Mouse (Mus musculus) lung, postnatal 10 days (tissue): ENCODE data around the gene Pxk.

Source experiments
- DNase-seq: peaks from one replicate; pipeline ENCODE4 v3.0.0; 2021

The Pxk gene

DNA sequence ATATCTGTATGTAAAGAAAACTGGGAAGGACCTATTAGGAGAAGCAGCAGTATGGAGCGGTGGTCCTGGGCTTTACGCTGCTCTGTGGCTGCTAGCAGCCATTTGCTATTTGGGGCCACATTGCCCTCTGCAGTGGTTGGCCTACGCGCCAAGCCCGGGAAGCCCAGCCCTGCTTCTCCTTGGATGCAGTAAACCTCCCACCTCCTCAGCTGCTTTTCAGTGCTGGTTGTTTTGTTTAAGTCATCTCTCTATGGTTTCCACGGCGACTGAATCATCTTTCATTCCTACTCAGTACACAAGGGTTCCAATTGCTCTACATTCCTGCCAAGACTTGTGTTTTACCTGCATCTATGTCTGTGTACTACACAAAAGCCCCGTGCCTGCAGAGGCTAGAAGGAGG lies 50.8 kb downstream of the Pxk start:
- no peak for DNase-seq

DNA sequence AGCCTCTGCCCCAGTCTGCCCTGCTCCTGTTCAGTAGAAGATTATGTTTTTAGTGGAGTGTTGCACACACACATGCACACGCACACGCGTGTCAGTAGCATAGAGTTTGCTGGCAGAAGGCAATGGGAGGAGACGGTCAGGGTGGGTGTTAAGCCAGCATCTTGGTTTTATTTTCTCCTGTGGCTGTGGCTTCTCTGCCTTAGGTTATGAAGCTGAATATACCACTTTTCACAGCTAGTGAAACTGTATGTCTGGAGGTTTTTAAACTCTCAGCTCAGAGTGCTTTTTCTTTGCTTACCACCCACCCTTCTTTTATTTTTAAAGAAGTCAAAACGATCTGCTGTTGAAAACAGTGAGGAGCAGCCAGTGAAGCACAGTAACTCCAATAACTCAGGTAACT lies 53.7 kb downstream of the Pxk start:
- no peak for DNase-seq

DNA sequence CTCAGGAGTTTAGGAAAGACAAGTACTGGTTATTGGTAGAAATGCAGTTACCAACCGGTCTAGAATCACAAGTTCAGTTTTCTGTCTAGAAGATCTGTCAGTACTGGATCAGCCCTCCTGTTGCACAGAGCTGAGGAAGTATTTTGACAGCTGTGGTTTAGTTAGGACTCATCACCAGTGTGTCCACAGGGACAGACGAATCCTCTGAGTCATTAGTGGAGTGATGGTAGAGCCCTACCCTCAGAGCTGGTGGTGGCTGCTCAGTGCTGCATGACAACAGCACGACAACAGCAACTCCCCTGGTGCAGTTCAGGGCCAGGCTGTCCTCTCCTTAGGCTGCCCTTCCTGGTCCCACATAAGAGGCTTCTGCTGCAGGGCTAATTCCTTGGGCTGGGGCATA lies 56.1 kb downstream of the Pxk start:
- no peak for DNase-seq

DNA sequence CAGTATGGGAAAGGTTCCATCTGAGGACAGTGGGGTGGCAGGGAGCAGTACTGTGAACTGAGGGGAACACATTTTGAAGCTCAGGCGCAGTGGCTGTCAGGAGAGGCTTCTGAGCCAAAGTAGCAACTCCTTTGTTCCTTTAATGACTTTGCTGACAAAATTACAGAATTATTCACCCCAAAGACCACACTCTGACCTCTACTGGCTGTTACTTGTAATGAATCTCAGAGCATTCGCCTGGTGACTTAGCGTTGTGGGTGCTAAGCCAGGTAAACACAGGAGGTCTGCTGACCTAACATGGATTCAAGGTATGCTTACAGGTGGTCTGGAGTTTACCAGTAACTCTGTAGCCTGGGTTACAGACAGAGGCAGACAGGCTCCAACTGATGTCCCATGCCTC lies 58.9 kb downstream of the Pxk start:
- peak; percentile 26 for DNase-seq

DNA sequence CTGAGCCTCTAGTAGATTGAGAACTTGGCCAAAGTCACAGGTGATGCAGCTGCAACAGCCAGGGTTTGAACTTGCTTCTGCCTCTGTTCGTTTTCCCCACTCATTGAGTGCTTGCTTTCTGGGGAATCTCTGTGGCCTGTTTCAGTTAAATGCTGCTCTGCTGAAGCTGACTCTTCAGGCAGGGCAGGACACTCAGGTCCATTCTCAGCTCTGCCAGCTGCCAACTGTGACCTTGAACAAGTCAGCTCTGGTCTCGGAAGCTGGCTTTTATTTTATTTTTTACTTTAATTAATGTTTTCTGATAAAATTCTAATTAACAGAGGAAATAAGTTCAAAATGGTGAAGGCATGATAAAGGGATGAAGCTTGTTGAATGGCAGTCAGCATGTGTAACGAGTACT lies 60.7 kb downstream of the Pxk start:
- no peak for DNase-seq

DNA sequence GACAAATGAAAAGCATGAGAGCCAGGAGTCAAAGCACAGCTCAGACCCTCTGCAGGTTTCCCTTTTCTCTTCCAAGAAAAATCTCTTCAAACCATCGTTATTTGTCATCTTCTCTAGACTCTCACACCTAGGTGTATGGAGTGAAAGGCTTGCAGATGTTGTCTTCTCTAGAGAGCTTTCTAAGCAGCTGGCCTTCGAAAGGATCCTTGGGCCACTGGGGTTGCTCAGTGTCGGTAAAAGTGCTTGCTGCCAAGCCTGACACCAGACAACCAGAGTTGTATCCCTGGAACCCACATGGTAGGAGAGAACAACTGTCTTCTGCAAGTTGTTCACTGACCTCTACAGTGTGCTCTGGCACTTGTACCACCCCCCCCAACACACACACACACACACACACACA lies 61.1 kb downstream of the Pxk start:
- DNase-seq = no peak

DNA sequence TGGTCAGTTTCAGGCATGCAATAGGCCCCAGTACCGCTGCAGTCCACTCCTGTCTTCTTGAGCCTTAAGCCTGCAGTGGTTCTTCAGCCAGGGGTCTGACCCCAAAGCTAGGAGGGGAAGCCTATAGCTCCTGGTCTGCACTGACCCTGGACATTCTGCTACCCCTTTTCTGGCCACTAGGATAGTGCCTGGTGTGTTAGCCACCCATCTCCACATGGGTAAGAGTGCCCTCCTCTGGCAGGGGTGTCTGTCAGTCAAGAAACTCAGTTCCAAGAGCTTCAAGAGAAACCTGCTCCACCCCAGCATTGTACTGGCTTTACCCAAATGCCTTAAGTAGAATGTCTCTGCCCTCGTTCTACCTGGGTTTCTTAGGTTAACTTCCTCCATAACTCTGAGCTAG lies 63.8 kb downstream of the Pxk start:
- peak; percentile 57 for DNase-seq

DNA sequence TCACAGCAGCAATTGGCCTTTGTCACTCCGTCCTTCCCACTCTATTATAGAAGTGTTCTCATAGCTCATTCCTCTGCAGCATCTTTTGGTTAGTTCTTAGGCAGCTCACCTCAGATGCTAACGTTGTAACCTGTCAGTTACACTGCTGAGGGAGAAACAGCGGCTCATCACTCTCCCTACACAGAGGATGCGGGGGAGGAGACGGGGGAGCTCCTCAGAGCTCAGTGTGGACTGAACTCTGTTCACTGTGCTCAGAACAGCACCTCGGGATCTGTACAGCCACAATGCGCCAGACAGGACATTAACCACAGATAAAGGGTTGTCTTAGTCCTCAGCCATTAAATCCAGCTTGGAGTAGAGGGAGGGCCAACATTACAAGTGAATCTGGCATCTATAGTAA lies 66.5 kb downstream of the Pxk start:
- no peak for DNase-seq

DNA sequence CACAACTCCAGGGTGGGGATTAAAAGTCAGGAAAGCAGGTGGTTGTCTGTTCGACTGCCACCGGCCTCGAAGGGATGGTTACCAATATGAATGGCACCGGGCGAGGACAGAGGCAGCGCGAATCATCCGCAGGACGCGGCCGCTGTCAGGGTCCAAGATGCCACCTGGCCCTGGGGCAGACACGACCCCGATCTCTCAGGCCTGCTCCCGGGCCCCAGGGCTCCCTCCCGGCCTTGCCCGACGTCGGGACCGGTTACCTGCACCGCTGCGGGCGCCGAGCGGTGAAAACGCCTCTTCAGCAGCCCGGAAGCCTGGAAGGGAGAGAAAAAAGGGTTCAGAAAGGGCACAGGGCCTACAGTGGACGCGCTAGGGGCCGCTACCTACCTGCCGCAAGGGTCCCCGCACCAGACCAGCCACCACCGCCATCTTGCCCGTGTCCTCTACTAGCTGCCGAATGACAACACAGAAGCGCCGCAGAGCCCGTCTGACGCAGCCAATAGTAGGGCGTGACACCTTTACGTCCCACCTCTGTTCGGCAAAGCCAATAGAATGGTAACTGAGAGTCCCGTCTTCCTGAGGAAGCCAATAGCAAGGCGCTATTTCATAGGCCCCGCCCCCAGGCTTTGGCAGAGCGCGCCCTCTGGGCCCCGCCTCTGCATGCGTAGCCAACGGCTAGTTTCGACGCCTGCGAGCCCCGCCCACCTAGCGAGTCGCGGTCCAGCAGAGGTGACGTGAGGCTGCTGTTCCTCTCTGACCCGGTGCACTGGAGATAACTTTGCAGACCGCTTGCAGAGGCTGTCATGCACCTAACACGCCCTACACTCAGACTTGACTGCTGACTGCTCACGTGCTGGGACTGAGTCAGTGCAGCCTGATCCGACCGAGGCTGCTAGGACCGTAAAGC lies 74.7 kb downstream of the Pxk start, which contains the start of gene Pdhb:
TSS of gene Pdhb (minus strand) at position 519 of the 904 bp plus-strand sequence.
- DNase-seq = peak; percentile 100

DNA sequence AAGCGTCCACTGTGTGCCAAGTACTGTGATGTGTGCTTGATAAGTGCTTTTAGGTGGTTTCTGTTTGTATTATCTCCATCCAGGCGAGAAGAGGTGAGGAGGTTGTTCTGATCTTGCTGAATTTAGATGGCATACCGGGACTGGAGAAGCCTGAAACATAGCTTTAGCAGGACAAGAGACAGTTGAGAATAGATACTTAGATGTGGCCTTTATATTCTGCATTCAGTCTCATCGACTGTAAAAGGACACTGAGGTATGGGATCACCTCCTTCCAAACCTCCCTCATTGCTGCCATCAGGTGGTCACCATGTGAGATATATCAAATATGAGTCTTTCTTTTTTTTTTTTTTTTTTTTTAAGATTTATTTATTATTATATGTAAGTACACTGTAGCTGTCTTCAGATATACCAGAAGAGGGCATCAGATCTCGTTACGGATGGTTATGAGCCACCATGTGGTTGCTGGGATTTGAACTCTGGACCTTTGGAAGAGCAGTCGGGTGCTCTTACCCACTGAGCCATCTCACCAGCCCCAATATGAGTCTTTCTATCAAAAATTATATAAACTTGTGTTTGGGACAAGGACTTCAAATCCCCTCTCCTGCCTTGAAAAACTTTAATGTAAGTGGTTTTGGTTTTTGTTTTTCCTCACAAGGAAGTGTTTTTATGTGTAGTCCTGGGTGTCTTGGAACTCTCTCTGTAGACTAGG lies 75.7 kb downstream of the Pxk start:
- DNase-seq = peak; percentile 37

DNA sequence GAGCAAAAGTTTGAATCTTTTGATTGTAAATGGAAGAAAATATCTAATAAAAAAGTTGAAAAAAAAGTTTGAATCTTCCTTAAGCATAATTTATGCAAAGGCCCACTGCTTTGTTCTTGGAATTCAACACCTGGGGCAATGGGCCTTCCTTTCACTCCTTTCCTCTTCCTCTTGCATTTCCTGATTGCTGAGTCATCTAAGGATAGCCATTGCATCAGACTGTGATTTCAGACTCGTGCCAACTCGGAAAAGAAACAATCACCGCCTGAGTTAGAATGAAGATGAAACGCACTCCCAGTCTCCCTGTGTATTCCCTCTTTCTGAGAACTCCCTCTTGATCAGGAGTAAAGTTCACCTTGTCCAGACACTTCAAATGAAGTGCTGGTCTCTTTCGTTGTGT lies 76.6 kb downstream of the Pxk start:
- DNase-seq = no peak

DNA sequence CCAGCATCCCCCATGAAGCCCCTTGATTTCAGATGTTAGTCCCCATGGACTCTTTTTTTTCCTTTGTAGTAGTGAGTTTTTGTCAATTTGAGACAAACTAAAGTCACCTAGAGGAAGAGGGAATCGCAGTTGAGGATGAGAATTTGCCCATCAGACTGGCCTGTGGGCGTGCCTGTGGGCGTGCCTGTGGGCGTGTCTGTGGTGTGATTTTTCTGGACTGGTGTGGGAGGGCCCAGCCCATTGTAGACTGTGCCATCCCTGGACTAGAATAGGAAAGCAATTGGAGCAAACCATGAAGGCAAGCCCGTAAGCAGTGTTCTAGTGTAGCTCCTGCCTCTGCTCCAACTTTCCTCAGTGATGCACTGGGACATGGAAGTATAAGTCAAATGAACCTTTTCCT lies 78.2 kb downstream of the Pxk start:
- DNase-seq = peak; percentile 18

DNA sequence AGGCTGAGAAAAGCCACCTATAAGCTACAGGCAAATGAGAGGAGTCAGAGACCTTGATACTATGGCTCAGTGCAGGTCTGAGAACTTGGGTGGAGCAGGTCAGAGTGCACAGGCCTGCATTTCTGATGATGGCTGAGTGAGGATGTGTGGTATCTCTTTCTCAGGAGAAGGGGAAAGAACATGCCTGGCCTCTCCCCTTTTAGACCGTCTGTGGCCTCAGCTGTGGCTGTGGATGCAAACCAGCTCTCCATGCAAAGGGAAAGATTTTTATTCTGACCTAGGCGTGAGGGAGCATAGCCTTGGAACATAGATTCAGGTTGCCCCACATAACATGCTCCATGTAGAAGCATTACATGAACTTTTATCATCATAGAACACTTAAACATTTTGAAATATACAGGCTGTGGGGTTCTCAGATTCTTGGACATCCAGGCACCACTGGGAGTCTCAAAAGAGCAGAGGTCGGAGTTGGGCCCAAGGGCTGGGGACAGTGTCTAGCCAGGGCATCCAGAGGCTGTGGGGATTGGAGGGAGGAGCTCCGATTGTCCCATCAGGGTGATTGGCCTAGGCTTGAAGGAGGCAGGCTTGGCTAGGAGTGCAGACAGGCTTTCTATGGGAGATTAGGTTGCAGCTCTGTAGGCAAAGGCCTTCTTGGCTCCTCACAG lies 82.5 kb downstream of the Pxk start:
- DNase-seq = no peak

DNA sequence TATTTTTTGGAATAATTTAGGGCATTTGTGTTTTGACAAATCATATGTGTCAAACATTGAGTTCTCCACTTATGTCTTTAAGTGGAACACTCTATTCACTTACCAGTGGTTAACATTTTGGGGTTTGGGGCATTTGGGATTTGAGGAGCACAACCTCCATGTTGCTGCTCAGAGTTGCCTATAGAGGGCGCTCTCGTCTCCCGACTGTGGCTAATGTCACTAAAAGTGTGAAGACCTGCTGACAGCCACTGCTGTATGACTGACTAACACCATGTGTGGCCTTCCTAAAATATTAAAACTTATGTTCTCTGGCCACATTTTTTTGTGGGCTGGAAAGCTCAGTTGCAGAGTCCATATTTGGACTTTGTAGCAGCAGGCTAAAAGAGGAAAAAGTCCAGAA lies 85.3 kb downstream of the Pxk start:
- no peak for DNase-seq

DNA sequence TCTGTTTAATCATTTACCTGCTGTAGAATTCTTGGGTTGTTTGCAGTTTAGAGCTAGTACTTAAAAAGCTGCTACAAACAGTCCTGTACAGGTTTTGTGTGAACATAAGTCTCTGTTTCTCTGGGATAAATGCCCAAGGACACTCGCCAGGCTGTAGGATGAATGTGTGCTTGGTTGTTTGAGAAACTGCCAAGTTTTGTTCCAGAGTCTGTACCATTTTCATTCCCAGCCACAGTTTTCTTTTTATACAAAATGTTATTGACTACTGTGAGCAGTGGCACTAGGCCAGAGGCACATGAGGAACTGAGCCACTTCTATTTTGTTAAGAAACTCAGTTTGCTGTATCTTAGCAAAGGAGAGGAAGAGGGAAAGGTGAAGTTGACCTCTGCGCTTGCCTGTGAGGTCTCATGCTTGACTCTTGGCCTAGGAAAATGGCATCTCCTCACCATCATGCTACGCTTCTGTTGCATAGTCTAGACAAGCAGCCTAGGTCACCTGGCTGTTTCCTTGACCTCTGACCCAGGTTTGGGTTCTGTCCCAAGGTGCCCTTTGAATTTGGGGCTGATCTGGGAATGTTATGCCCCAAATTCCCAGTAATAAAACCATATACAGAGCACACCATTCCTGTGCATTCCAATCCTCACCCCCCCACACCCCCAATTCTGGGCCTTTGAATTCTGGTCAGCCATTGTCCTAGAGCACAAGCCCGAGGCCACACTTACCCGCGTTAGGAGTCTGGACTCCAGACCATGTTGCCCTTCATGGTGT lies 88.5 kb downstream of the Pxk start:
- no peak for DNase-seq

DNA sequence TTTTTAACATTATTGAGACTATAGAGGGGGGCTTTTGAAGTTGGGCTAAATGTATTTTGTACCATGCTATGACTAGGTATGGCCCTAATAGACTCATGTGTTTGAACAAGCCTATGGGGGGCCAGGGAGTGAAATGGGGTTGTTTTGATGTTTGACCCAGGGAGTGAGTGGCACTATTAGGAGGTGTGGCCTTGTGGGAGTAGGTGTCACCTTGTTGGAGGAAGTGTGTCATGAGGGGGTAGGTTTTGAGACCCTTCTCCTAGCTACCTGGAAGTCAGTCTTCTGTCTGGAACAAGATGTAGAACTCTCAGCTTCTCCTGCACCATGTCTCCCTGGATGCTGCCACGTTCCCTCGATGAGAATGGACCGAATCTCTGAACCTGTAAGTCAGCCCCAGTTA lies 92.5 kb downstream of the Pxk start:
- DNase-seq = no peak

DNA sequence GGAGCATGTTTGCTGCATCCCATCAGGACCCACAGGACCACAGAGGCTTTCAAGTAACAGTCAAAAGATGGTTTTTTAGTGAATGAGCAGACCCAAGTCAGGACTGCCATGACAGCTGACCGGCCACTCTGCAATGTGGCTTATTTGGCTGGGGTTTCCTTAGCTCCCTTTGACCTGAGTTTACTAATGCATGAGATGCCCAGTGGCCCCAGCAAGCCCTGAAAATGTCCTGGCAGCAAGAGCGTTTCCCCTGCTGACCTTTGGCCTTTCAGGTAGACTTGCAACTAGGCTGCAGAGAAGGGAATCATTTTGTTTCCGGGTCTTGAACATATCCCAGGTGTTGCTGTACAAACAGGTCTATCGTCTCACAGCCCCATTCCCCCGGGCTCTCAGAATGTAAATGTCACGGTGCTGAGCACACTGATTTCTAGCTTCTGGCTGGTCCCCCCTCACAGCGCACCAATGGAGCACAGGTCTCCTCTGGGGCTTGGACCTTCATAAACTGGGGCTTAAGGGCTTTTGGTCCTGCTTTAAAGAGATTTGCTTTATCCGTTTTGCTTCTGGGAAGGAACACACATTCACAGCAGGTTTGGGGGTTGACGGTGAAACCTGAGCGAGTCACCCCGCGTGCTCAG lies 93.4 kb downstream of the Pxk start:
- no peak for DNase-seq

DNA sequence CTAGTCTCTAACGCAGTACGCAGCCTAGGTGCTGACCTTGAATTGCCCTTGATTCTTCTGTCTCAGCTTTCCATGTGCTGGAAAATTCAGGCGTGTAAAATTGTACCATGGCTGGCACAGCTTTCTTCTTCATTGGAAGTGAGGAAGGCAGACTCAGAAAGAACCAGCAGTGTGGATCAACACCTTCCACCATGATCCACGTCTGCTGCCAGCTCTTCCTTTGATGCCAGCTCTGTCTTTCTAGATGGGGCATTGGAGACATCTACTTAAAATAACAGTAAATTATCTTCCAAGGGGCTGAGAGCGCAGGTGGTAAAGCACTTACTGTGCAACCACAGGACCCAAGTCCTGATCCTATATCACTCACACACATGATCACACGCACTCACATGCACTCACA lies 94.7 kb downstream of the Pxk start:
- DNase-seq = no peak

DNA sequence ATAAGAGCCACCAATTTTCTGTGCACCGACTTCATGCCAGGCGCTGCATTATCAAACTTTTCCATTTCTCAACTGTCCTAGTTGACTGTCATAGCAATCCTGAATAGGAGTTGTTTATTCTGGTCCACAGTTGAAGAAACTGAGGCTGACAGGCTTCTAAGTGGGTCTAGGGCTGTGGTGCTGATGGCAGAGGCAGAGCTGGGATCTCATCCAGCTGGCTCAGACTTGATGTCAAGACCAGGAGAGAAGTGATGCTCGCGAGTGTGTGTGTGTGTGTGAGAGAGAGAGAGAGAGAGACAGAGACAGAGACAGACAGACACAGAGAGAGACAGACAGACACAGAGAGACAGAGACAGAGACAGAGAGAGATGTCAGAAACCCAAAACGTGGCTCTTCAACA lies 102.8 kb downstream of the Pxk start:
- DNase-seq = no peak

DNA sequence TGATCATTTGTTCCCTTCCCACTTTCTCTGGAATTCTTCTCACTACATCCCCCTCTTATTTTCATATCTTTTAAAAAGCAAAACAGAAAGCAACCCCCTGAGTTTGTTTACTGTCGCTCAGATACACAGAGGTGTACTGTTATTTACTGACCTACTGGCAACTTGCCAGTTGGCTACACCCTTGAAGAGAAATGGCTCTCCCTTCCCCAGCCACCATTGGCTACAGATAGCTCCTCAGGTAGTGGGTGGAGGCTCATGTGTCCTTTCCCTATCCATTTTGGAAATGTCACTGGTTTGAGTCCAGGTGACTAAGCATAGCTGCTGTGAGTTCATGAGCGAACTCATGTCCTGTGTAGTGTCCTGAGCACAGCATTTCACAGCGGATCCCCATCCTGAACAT lies 103.7 kb downstream of the Pxk start:
- no peak for DNase-seq

DNA sequence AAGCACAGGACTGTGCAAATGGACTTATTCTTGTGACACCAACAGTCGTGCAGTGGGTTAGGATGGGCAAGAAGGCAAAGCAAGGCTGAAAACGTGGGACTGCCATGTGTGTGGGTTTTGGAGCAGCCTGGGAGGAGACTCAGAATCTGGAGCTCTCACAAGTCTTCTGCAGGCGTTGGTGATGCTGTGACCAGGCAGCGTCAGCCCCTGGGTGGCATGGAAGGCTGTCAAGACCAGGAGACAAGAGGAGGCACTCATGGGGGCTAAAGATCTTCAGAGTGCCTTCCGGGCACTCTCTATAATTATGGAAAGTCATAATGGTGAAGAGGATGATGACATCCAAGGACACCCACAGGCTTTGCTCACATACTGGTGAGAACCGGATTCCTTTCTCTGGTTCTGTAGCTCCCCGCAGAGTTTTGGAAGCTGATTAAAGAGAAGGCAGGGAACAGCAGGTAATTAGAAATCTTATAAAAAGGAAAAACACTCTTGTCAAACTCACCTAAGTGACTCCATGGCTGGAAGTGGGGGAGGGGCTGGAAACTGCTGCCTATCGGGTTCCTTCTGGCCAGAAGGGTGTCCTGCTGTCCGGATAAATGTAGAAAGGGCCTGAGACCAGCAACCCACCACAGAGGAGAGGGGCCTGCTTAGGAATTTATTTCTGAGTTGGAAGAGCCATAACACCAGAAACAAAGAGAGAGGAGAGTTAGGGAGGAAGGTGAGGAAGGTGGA lies 108.3 kb downstream of the Pxk start:
- DNase-seq = no peak

DNA sequence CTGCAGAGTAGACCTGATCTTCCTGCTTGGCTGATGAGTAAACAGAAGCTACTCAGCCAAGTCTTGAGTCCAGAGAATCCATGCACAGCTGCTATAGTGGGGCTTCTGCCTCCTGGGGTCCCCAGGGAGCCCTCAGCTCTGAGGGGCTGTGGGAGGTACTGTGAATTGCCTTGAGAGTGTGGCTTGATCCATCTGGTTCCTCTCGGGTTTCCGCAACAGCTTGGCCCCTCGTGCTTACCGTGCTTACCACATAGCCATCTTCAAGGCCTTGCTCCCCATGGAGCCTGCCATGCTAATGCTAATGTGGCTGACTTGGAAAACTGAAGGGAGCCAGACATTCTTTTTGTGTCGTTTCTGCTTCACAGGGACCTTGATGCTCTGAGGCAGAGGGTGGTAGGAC lies 109.1 kb downstream of the Pxk start:
- no peak for DNase-seq
